Mouse (Mus musculus) heart, postnatal 10 days (tissue): ENCODE results near the gene Txnip. TPM values are rescaled to one million over a fixed set of nuclear protein-coding genes. Genes with fewer than 3 reads are reported as not detected.

Experiments used
- DNase-seq, 2 experiments: peaks; one replicate each; pipeline ENCODE4 v3.0.0; 2021
- intact Hi-C: fragments of 180-260 bp; cut with DNase I; formaldehyde crosslinking; loops from one replicate; pipeline ENCODE4 v1.15.1; 2025
- total RNA-seq, 2 experiments: library from RNA; stranded (reverse); gene quantifications; 2 replicates each; pipeline ENCODE4 v1.2.3; 2021

The Txnip gene
- total RNA-seq, 2 experiments from 2014 or later: 618 to 1,152 TPM

DNA sequence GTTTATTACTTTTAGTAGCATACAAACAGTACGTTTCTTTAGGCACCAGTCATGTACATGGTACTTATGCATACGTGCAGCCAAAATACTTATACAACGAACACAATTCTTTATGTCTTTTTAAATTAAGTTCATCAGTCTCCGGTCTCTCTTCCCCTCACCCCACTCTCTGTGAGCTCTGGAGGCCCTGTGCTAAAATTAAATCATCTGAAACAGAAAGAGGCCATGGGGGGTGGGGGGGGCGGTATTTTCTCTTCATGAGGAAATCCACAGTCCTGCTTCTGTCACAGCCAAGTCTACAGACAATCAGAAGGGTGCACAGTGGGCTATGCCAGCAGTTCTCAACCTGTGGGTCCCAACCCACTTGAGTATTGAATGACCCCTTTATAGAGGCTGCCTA, 8.4 kb upstream of the Txnip start:
- intact Hi-C loops: no loop called here

DNA sequence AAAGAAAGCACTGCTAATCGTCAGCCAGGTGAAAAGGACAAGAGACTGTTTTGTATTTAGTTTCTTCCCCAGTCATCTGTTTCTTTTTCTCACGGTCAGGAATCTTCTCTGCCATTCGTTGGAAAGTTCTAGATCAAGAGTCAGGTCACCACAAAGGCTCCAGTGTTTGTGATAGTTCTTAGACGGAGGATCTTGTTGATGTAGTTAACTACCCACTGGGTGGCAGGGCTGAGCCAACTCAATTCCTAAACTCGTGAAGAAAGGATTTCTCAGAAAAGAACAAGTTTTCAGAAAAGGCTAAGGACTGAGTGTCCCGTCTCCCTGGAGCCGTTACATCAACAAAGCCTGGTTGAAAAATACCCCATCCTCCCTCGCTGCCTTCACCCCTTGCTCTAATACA, 6.6 kb upstream of the Txnip start:
- intact Hi-C loops: loop anchor here (1.0 kb wide), 1 partner anchor 29 kb away; no protein-coding TSS in a partner anchor

More for the DNA sequence above, 8.4 kb upstream of the Txnip start:
- no peak for DNase-seq

DNA sequence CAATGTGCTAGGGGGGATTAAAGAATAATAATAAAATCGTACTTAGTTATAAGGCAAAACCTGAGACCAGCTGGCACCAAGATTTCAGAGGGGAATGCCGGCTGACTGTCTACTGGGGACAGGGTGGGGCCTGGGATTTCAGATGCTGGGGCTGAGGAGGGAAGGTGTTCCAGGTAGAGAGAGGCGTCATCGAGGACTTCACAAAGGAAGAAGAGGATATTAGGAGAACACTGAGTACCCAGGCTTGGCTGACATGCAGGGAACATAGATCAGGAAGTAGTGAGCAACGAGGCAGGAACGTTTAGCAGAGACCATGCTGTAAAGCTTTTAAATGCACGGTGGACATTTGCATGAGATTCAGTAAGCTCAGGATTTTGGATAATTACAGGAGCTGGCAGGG, 5.9 kb upstream of the Txnip start:
- DNase-seq: peak in 1 of 2 experiments; percentile 20
- intact Hi-C loops: loop anchor here (1.0 kb wide), 1 partner anchor 28 kb away; no protein-coding TSS in a partner anchor

More for the DNA sequence above, 6.6 kb upstream of the Txnip start:
- DNase-seq: peak; percentile 76 to 80

DNA sequence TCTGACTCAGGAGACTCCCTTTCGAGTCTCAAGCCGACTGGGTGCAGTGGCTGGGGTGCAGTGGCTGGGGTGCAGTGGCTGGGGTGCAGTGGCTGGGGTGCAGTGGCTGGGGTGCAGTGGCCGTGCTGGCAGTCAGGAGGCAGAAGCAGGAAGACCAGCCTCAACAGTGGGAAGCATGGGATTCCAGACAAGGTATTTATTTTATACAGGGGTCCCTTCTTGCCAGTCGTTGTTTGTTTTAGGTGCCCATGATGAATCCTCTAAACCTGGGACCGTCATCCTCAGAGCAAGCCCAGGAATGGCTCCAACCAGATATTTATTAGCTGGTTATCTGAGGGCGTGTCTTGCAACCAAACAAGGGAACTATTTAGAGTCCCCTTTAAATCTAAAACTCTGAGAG, 4.2 kb upstream of the Txnip start:
- intact Hi-C loops: no loop called here
- DNase-seq: no peak

DNA sequence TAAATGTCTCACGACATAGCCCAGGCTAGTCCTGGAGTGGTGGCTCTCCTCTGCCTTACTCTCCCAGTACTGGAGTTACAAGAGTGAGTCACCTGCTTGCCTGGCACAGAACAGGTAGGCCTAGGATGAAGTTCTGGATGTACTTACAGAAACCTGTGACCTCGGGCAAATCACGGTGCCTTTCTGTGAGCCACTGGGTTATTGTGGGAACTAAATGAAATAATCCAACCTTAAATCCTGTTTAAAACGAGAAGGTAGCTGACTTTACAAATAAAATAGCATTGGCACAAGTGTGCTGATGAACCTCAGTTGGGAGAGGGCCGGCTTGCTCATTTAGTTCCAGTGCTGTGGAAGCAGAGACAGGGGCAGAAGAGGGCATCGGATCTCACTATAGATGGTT, 3.5 kb upstream of the Txnip start:
- intact Hi-C loops: no loop called here
- peak in 1 of 2 experiments; percentile 8 for DNase-seq

DNA sequence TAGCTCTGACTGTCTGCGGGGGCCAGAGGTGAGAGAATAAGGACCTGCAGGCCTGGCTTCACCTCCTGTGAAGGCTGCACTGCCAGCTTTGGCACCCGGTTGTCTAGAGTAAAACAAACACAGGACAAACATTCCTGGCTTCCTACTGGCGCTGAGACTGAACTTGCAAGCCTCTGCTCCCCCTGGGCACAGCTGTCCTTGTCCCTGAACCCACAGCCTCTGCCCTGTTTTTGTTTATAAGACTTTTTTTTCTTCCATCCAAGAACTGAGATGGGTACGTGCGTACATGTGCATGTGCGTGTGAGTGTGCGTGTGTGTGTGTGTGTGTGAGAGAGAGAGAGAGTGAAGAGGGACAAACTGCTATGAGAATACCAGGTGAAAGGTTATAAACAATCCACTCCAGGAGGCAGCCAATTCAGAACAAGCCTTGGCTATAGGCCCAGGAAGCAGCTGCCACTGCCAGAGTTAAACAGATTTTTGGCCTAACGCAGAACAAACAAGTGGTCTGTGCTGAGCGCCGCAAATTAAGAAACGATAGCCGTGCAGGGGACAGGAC, 2.6 kb upstream of the Txnip start:
- DNase-seq: peak; percentile 94
- intact Hi-C loops: no loop called here

DNA sequence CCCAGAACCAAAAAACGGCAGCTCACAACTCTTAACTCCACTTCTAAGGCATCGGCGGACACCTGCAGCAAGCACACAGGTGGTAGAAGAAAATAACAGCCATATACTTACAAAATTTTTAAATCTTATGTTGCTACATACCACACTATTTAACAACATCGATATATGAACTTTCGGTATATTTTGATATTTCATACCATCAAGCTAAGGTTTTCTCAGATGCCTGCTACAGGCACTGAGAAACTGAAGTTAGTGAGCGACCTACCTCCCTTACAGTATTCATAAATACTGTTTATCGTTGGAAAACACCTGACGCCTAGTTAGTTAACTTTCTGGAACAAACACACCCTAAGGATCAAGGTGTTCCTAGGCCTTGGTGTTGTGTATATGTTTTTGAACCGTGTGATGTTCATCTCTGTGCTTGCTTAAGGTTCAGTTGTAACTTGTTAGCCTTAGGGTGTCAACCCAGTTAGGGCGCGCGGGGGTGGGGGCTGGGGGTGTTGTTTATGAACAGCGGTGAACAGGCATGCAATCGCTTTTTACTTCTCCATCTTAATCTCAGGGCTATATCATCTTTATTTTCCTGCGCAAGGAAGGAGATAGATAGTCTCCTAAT, 1.6 kb upstream of the Txnip start:
- peak; percentile 11 to 25 for DNase-seq
- intact Hi-C loops: no loop called here

DNA sequence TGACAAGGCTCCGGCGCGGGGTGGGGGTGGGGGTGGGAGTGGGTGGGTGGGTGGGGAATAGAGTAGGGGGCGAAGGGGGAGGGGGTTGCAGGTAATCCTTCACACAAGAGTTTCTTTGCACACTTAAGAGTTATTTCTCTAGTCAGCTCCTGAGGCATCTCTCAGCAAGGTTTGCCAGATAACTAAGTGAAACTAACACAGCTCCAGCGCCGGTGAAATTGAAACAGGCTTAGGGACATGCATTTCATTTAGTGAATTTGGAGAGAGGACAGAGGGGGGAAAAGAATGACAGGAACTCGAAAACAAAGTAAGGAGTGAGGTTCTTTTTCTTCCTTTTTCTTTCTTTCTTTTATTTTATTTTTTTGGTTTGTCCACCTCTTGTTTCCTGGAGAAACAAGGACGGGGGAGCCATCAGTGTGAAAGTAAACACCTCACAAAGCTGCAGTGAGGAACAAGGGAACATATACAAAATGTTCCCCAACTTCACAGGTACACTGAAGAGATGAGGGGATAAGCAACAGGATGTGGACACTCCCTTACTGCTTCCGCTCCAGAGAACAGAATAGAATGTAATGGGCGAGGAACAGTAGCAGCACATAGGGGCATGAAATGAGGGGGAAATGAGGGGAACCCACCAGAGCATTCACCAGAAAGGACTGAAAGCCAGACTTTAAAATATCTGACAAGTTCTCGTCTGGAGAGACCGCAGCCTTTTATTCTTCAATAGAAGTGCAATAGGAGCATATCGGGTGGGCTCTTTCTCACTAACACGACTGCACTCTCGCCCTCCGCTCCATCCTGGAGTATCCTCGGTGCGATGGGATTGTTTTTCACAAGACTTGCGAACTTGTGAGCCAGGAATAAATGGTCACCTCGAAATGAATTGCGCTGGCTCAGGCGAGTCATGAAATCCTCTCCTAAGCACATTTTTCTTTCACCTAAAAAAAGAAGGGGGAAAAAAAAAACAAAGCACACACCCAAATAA, 814 bp upstream of the Txnip start:
- peak; percentile 56 to 57 for DNase-seq

DNA sequence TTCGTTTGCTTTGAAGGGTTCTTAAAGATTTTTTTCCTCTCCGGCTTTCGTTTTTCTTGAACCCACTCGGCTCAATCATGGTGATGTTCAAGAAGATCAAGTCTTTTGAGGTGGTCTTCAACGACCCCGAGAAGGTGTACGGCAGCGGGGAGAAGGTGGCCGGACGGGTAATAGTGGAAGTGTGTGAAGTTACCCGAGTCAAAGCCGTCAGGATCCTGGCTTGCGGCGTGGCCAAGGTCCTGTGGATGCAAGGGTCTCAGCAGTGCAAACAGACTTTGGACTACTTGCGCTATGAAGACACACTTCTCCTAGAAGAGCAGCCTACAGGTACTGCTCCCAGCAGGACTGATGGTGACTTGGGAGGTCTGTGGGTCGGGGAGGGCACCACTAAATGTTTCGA, 402 bp downstream of the Txnip start:
- peak in 1 of 2 experiments; percentile 51 for DNase-seq
- intact Hi-C loops: no loop called here

More for the DNA sequence above, 814 bp upstream of the Txnip start:
- intact Hi-C loops: loop anchor here (1.0 kb wide), 1 partner anchor 19 kb away; the partner anchor contains the start of gene Gm16253

DNA sequence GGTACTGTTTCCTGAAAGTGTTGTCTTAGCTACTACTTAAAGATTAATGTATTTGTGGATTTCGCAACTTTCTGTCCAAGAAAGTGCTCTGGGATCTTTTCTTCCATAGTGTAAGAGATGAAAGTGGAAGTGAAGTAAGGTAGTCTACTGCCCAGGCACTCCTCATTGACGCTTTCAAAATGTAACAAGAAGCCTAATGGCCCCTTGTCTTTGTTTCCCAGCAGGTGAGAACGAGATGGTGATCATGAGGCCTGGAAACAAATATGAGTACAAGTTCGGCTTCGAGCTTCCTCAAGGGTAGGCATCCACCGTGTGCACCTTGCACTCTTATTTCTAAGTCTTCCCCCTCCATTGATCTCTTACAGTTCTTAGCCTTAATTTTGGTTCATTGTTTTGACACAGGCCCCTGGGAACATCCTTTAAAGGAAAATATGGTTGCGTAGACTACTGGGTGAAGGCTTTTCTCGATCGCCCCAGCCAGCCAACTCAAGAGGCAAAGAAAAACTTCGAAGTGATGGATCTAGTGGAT, 975 bp downstream of the Txnip start:
- DNase-seq: peak in 1 of 2 experiments; percentile 43
- intact Hi-C loops: no loop called here

DNA sequence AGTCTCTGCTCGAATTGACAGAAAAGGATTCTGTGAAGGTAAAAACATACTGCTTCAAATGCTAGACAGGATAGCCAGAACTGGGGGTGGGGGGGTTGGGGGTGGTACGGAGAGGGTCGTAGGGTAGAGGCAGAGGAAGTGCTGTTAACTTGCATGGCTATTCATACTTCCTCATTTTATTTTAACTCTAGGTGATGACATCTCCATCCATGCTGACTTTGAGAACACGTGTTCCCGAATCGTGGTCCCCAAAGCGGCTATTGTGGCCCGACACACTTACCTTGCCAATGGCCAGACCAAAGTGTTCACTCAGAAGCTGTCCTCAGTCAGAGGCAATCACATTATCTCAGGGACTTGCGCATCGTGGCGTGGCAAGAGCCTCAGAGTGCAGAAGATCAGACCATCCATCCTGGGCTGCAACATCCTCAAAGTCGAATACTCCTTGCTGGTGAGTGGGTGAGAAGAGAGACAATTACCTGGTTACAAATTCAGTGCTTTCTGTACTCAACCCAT, 1.7 kb downstream of the Txnip start:
- intact Hi-C loops: no loop called here
- DNase-seq: peak in 1 of 2 experiments; percentile 60

DNA sequence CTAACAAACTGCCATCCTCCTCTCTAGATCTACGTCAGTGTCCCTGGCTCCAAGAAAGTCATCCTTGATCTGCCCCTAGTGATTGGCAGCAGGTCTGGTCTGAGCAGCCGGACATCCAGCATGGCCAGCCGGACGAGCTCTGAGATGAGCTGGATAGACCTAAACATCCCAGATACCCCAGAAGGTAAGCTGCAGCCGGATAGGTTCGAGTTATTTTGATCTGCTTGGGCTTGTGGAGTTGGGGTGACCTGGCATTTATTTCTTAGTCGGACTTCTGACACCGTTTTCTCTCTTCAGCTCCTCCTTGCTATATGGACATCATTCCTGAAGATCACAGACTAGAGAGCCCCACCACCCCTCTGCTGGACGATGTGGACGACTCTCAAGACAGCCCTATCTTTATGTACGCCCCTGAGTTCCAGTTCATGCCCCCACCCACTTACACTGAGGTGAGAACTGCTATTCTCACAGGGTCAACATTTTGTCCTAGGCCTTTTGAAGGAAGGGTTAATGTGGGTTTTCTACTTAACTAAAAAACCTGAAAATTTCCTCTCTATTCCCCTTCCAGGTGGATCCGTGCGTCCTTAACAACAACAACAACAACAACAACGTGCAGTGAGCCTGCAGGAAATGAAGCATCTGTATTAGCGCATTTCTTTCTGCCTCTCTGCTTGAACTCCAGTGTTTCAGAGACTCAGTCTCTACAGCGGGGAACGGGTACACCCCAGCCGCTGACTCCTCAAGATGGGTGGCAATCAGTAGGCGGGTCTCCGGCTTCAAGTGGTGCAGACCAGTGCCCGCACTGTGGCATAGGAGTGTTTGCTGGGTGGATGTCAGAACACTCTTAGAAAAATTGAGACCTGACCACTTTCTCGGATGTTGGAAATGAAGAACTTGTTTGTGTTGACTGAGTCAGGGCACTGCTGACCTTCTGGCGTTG, 2.4 kb downstream of the Txnip start:
- peak; percentile 55 to 69 for DNase-seq
- intact Hi-C loops: no loop called here

DNA sequence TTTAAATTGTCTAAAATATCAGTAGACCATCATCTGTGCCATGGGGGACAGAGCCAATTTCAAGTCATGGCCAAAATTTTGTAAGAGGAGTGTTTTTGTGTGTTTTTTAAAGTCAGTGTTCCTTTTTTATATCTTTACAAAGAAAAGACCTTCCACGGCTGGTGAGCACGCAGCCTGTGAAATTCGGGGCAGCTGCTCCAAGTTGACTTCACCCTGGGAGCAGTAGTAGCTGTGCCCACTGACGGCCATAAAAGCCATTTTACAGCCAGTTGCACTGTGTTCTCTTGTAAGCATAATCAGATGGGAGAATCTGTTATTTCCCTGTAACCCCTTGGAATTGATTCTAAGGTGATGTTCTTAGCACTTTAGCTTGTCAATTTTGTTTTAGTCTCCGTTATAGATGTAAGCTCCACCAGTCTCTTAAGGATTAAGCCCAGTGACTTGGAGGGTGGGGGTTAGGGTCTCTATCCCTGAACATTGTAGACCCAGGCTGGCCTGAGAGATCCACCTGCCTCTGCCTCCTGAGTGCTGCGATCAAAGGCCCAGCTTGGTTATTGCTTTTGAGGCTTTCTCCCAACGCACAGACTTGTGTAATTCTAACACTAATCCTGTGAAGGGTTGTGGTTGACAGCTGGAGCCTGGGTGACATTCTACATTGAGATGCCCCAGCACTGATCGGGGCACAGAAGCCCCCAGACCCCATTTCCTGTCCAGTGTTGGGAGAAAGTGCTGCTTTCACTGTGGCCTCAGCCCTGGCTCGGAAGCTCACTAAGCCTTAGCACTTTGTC, 3.3 kb downstream of the Txnip start:
- intact Hi-C loops: no loop called here
- peak in 1 of 2 experiments; percentile 52 for DNase-seq

DNA sequence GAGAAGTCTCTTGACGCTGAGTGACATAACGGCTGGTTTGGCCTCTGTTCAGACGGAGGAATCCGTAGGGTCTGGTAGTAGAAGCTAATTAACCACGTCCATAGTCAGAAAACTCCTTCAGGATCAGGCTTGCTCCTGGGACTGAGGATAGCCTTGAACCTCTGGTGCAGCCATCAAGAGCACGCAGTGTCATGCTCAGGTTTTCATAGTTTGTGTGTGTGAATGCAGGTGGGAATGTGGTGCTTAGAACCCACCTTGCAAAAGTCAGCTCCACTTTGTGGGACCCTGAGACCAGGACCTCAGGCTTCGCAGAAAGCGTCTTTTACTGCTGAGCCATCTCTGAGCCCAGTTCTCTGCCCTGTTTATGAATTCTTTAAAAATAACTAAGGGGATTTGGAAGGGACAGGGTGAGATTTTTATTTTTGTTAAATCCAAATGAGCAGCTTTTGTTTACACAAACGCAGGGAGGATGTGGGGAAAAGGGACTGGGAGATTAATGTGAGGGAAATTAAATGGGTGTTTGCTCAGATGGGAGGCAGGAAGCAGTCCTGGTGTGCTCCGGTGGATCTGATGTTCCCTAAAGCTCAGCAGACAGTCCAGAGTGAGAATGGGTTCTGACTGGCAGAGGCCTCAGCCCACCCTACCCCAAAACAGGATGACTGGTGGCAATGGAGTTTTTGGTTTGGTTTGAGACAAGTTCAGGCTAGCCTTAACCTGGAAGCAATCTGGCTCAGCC, 4.4 kb downstream of the Txnip start:
- intact Hi-C loops: no loop called here
- DNase-seq: peak; percentile 69 to 81

DNA sequence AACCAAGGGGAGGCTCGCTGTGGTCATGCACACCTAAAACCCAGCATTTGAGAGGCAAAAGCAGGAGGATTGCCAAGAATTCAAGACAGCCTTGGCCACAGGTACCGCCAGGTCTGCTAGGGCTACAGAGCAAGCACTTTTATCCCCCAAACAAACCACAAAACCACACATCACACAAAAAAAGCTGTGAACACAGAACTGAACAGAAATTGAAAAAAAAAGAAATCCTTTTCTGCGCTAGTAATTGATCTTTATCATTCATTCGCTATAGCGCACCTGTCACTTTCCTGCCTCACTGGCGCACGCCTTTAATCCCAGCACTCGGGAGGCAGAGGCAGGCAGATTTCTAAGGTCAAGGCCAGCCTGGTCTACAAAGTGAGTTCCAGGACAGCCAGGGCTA, 5.5 kb downstream of the Txnip start:
- intact Hi-C loops: no loop called here
- peak in 1 of 2 experiments; percentile 64 for DNase-seq

DNA sequence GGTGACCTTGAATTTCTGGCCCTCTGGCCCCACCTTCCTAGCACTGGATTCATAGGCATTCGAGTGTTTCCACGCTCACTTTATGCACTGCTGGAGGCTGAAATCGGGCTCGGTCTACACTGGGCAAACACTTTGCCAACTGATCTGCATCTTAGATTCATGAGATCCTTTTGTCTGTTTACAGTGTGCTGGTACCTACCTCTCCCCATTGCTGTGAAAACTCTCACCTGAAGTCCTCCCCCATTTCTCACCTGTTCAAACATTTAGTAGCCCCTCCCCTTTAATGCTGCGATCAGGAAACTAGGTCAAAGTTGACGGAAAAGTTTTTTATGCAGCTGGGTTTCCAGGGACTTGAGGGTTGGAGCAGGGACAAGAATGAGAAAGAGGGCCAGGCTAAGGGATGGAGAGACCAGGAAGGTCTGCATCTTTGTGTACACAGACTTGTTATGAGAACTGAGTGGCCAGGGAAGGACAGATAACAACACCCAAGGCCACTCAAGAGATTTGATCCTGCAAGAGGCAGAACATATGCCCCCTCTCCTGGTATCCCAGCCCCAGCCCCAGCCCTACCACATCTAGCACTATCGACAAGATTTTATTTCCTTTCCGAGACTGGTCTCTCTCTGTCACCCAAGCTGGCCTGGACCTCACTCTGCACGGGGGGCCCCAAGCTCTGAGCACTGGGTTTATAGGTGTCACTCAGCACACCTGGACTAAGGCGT, 6.3 kb downstream of the Txnip start:
- intact Hi-C loops: no loop called here
- DNase-seq: peak; percentile 70 to 79

DNA sequence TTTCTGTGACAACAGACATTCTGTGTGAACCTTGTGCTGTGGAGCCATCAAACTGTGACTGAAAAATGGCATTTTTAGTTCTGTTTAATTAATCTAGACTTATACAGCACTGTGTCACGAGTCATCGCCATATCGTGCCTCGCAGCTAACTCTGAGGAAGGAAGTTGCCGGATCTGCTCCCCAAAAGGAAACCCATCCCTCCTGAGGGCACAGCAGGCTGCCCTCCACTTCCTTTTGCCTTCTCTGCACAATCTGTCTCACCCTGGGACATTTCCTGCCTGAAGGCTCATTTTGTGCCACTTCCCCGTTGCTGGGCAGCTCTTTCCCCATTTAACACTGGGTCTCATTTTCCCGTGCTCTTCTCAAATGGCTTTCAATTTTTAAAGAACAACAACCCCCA, 6.9 kb downstream of the Txnip start:
- intact Hi-C loops: no loop called here
- DNase-seq: peak; percentile 61 to 63
